Mouse (Mus musculus) CH12.LX (cell line): Measurements from ENCODE around the gene Slc22a22. TPM values are rescaled to one million over a fixed set of nuclear protein-coding genes. Genes with fewer than 3 reads are reported as not detected.

ENCODE experiments used
- DNase-seq: peaks from one replicate; pipeline ENCODE4 v3.0.0-alpha.2; 2013; ENCODE audit errors: extremely low read depth
- H3K27ac ChIP-seq: 2 replicates; pipeline ENCODE4 v1.5.1; 2012; ENCODE audit warnings: low read depth, mild to moderate bottlenecking, control low read depth, moderate library complexity; ENCODE audit not compliant: insufficient read depth
- H3K27me3 ChIP-seq: replicated peaks from 2 replicates; pipeline ENCODE3; 2012; ENCODE audit warnings: inconsistent platforms
- H3K36me3 ChIP-seq, 2 experiments: replicated peaks in 1 of 2; 2 replicates each; pipeline versions ENCODE3 to v1.6.1; 2012; ENCODE audit warnings: inconsistent platforms in 1 of 2, low read length in 1 of 2, mild to moderate bottlenecking in 1 of 2, mixed read lengths in 1 of 2, moderate library complexity in 1 of 2; ENCODE audit not compliant: control insufficient read depth in 1 of 2, insufficient read depth in 1 of 2
- H3K4me1 ChIP-seq, 2 experiments: 2 replicates each; pipeline ENCODE4 v1.6.1; 2012; ENCODE audit warnings: inconsistent platforms in 1 of 2, moderate library complexity in 1 of 2; ENCODE audit not compliant: insufficient read depth in 2 of 2, control insufficient read depth in 1 of 2
- H3K4me2 ChIP-seq: 2 replicates; pipeline ENCODE4 v1.6.1; 2012; ENCODE audit warnings: low read depth, mild to moderate bottlenecking, control low read depth; ENCODE audit not compliant: poor library complexity, insufficient read depth, severe bottlenecking
- H3K4me3 ChIP-seq, 3 experiments: fragments of 150-350 bp in 1 of 3; sonication (generic) in 1 of 3; replicated peaks in 1 of 3; 2 replicates each; pipeline versions ENCODE3 to v1.5.1; 2011 to 2012; ENCODE audit warnings: low read depth in 2 of 3, low read length in 2 of 3, mild to moderate bottlenecking in 2 of 3, moderate library complexity in 2 of 3, control low read depth in 1 of 3, improper control_type of control experiment in 1 of 3, inconsistent platforms in 1 of 3, mixed read lengths in 1 of 3; ENCODE audit not compliant: poor library complexity in 1 of 3
- H3K79me2 ChIP-seq: replicated peaks from 2 replicates; pipeline ENCODE4 v1.6.1; 2012; ENCODE audit warnings: mild to moderate bottlenecking, moderate library complexity; ENCODE audit not compliant: control insufficient read depth, poor library complexity, insufficient read depth, severe bottlenecking; ENCODE audit errors: extremely low read depth
- H3K9ac ChIP-seq: 2 replicates; pipeline ENCODE4 v1.6.1; 2012; ENCODE audit warnings: low read depth, mild to moderate bottlenecking, control low read depth, moderate library complexity; ENCODE audit not compliant: insufficient read depth
- H3K9me3 ChIP-seq: replicated peaks from 2 replicates; pipeline ENCODE3; 2012; ENCODE audit warnings: low read length, inconsistent platforms, mixed read lengths
- BHLHE40 ChIP-seq: IDR thresholded peaks from 2 replicates; pipeline ENCODE4 v1.6.1; 2011; ENCODE audit warnings: mild to moderate bottlenecking, low read depth, low read length, improper control_type of control experiment
- CHD2 ChIP-seq: IDR thresholded peaks from 2 replicates; pipeline ENCODE4 v1.6.1; 2011; ENCODE audit warnings: low read length, improper control_type of control experiment
- GABPA ChIP-seq: IDR thresholded peaks from 2 replicates; pipeline ENCODE4 v1.6.1; 2012; ENCODE audit warnings: low read depth, low read length, improper control_type of control experiment, inconsistent platforms; ENCODE audit not compliant: insufficient replicate concordance
- IRF4 ChIP-seq: IDR thresholded peaks from 2 replicates; pipeline ENCODE4 v1.6.1; 2014; ENCODE audit warnings: low read depth, mild to moderate bottlenecking, inconsistent platforms, low read length, improper control_type of control experiment
- JUN ChIP-seq: IDR thresholded peaks from 2 replicates; pipeline ENCODE4 v1.6.1; 2011; ENCODE audit warnings: low read depth, mild to moderate bottlenecking, low read length, improper control_type of control experiment, moderate library complexity; ENCODE audit not compliant: insufficient read depth
- JUND ChIP-seq: conservative IDR thresholded peaks from 2 replicates; pipeline ENCODE4 v1.6.1; 2011; ENCODE audit warnings: low read depth, low read length, improper control_type of control experiment
- KAT2A ChIP-seq: IDR thresholded peaks from 2 replicates; pipeline ENCODE4 v1.6.1; 2012; ENCODE audit warnings: low read length, improper control_type of control experiment, inconsistent platforms; ENCODE audit not compliant: insufficient replicate concordance
- MAFK ChIP-seq: IDR thresholded peaks from 2 replicates; pipeline ENCODE4 v1.6.1; 2011; ENCODE audit warnings: low read length, improper control_type of control experiment; ENCODE audit not compliant: insufficient replicate concordance
- MAZ ChIP-seq: IDR thresholded peaks from 2 replicates; pipeline ENCODE4 v1.6.1; 2012; ENCODE audit warnings: low read depth, mild to moderate bottlenecking, inconsistent platforms, low read length, improper control_type of control experiment, moderate library complexity
- MXI1 ChIP-seq: IDR thresholded peaks from 2 replicates; pipeline ENCODE4 v1.6.1; 2011; ENCODE audit warnings: mild to moderate bottlenecking, low read depth, low read length, improper control_type of control experiment
- MYC ChIP-seq: IDR thresholded peaks from 2 replicates; pipeline ENCODE4 v1.6.1; 2011; ENCODE audit warnings: low read depth, mild to moderate bottlenecking, improper control_type of control experiment, low read length
- NRF1 ChIP-seq: IDR thresholded peaks from 2 replicates; pipeline ENCODE4 v1.6.1; 2014; ENCODE audit warnings: low read depth, mild to moderate bottlenecking, inconsistent platforms, low read length, improper control_type of control experiment, moderate library complexity
- PAX5 ChIP-seq: IDR thresholded peaks from 2 replicates; pipeline ENCODE4 v1.6.1; 2012; ENCODE audit warnings: low read length, inconsistent platforms, mixed read lengths
- POLR2A ChIP-seq: IDR thresholded peaks from 2 replicates; pipeline ENCODE4 v1.6.1; 2011; ENCODE audit warnings: low read depth, mild to moderate bottlenecking, improper control_type of control experiment, low read length
- RAD21 ChIP-seq: IDR thresholded peaks from 2 replicates; pipeline ENCODE4 v1.6.1; 2011; ENCODE audit warnings: low read depth, mild to moderate bottlenecking, low read length, improper control_type of control experiment, moderate library complexity
- RCOR1 ChIP-seq: conservative IDR thresholded peaks from 2 replicates; pipeline ENCODE4 v1.6.1; 2012; ENCODE audit warnings: low read depth, mild to moderate bottlenecking, inconsistent platforms, low read length, improper control_type of control experiment
- SIN3A ChIP-seq: IDR thresholded peaks from 2 replicates; pipeline ENCODE4 v1.6.1; 2012; ENCODE audit warnings: low read length, improper control_type of control experiment, inconsistent platforms
- TBP ChIP-seq: conservative IDR thresholded peaks from 2 replicates; pipeline ENCODE4 v1.6.1; 2011; ENCODE audit warnings: low read depth, low read length, improper control_type of control experiment
- TCF12 ChIP-seq: IDR thresholded peaks from 2 replicates; pipeline ENCODE4 v1.6.1; 2014; ENCODE audit warnings: low read depth, mild to moderate bottlenecking, inconsistent platforms, low read length, improper control_type of control experiment
- UBTF ChIP-seq: IDR thresholded peaks from 2 replicates; pipeline ENCODE4 v1.6.1; 2012; ENCODE audit warnings: low read depth, mild to moderate bottlenecking, inconsistent platforms, low read length, improper control_type of control experiment, moderate library complexity
- USF1 ChIP-seq: IDR thresholded peaks from 2 replicates; pipeline ENCODE4 v1.6.1; 2014; ENCODE audit warnings: low read depth, mild to moderate bottlenecking, inconsistent platforms, low read length, improper control_type of control experiment
- USF2 ChIP-seq: conservative IDR thresholded peaks from 2 replicates; pipeline ENCODE4 v1.6.1; 2011; ENCODE audit warnings: low read depth, low read length, improper control_type of control experiment
- ZNF384 ChIP-seq: IDR thresholded peaks from 2 replicates; pipeline ENCODE4 v1.6.1; 2012; ENCODE audit warnings: low read depth, low read length, improper control_type of control experiment, inconsistent platforms
- dilution Hi-C: fragments of 300-500 bp; cut with MboI; formaldehyde crosslinking; loops from 2 replicates; pipeline ENCODE4 v1.14.3; 2020; ENCODE audit warnings: low sequenced_read_pairs; ENCODE audit not compliant: extremely low pct_unique_long_range_greater_than_20kb, extremely low pct_ligation_motif_present
- in situ Hi-C: fragments of 300-500 bp; cut with MboI; formaldehyde crosslinking; loops from 3 replicates; pipeline ENCODE4 v1.14.3; 2019; ENCODE audit warnings: low sequenced_read_pairs, low pct_ligation_motif_present, low pct_unique_long_range_greater_than_20kb, mixed read lengths
- polyA plus RNA-seq: library from polyadenylated mRNA; unstranded; fragments of >175 nt; gene quantifications from 2 replicates; pipeline ENCODE4 v1.2.1, GENCODE M21; 2012; ENCODE audit warnings: low read depth; ENCODE audit not compliant: insufficient read length
- total RNA-seq, 2 experiments: library from RNA; depleted of rRNA; stranded (reverse); fragments of 300-350 nt in 1 of 2; fragments of >200 nt in 1 of 2; gene quantifications; 2 replicates each; pipeline ENCODE4 v1.2.3; 2012 to 2014

Gene Slc22a22
- total and polyA plus RNA-seq, 3 experiments = not detected

GRCm38 (mm10) chr15:57471648-57472047, 5.8 kb downstream of the Slc22a22 start:
- no peaks in the 10 kb centered on the region for H3K36me3 ChIP-seq
- H3K4me1 ChIP-seq = no peaks in the 10 kb centered on the region
- H3K9me3 ChIP-seq = no peaks in the 10 kb centered on the region
- no peak overlapping the region for H3K4me2 ChIP-seq
- H3K27ac ChIP-seq = no peak overlapping the region
- dilution Hi-C loops = no loop called here
- no peak for DNase-seq
- H3K27me3 ChIP-seq = no peaks in the 10 kb centered on the region
- TF ChIP-seq ZNF384 = no peak
- no peak for TF ChIP-seq USF1
- TF ChIP-seq CHD2 = no peak
- TF ChIP-seq SIN3A = no peak
- no peak for TF ChIP-seq MYC
- TF ChIP-seq BHLHE40 = no peak
- TF ChIP-seq, all 38 proteins: peak for 0
- Histone ChIP-seq H3K9ac (no peak overlapping the region), H3K79me2 (no peaks in the 10 kb centered on the region), H3K4me3 (no peak overlapping the region)
- in situ Hi-C loops = no loop called here

- Histone ChIP-seq H3K9ac (no peak overlapping the region), H3K4me1 (no peaks in the 10 kb centered on the region), H3K4me3 (no peak overlapping the region), H3K9me3 (no peaks in the 10 kb centered on the region), H3K36me3 (no peaks in the 10 kb centered on the region), H3K4me2 (no peak overlapping the region), H3K27ac (no peak overlapping the region; the same call in 1 of the 2 replicates), H3K79me2 (no peaks in the 10 kb centered on the region), H3K27me3 (no peaks in the 10 kb centered on the region)
- in situ Hi-C loops = no loop called here
- no peak for DNase-seq
- TF ChIP-seq RAD21 (no peak), MAFK (no peak), ZNF384 (no peak), MXI1 (no peak), NRF1 (no peak), TBP (no peak)
- dilution Hi-C loops = no loop called here
Measured at GRCm38 (mm10) chr15:57465996-57466395, 11.4 kb downstream of the Slc22a22 start.

- Histone ChIP-seq H3K9ac (no peak overlapping the region), H3K4me1 (no peaks in the 10 kb centered on the region), H3K36me3 (no peaks in the 10 kb centered on the region), H3K27me3 (no peaks in the 10 kb centered on the region), H3K4me2 (no peak overlapping the region; the same call in 1 of the 2 replicates), H3K27ac (no peak overlapping the region), H3K79me2 (no peaks in the 10 kb centered on the region), H3K4me3 (no peak overlapping the region), H3K9me3 (no peaks in the 10 kb centered on the region)
- DNase-seq = no peak
- dilution Hi-C loops = no loop called here
- in situ Hi-C loops = no loop called here
- TF ChIP-seq RCOR1 (no peak), MAFK (no peak), SIN3A (no peak), POLR2A (no peak), MXI1 (no peak), KAT2A (no peak), USF2 (no peak), RAD21 (no peak), JUND (no peak), NRF1 (no peak), JUN (no peak), ZNF384 (no peak), UBTF (no peak), MAZ (no peak), PAX5 (no peak), IRF4 (no peak), GABPA (no peak), TCF12 (no peak)
Measured at GRCm38 (mm10) chr15:57465061-57465460, 12.4 kb downstream of the Slc22a22 start.
